Mouse (Mus musculus) lung, postnatal 10 days (tissue): ENCODE measurements at regions not wholly inside any gene's neighbourhood (a gene's known extent, or its start where the extent isn't known, plus 50 kb on each side); places are given as distances from the start of the nearest gene placed in this dataset.

ENCODE experiments used
- DNase-seq: peaks from one replicate; pipeline ENCODE4 v3.0.0; 2021

GRCm38 (mm10) chr14:58815616-58816539, 326.8 kb downstream of the 1700129C05Rik start:
- DNase-seq: no peak

DNA sequence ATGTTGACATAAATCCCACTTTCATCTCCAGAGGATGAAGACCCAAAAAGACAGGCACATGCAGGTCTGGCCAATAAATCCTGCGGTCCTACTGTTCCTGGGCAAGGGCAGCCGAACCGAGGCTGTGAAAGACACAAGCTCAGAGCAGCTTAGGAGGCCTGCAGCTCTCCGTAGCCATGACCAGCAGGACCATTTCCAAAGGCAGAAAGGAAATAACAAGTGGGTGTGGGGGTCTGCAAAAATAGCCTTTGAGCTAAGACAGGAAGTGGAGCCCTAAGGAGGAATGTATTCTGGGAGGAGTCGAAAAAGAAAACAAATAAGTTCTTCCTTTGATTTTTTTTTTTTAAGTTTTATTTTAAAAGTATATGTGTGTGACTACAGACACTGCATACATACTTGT, 330.1 kb downstream of the 1700129C05Rik start:
- DNase-seq: peak; percentile 70

GRCm38 (mm10) chr14:58801402-58801861, 341.3 kb downstream of the 1700129C05Rik start:
- DNase-seq: no peak

DNA sequence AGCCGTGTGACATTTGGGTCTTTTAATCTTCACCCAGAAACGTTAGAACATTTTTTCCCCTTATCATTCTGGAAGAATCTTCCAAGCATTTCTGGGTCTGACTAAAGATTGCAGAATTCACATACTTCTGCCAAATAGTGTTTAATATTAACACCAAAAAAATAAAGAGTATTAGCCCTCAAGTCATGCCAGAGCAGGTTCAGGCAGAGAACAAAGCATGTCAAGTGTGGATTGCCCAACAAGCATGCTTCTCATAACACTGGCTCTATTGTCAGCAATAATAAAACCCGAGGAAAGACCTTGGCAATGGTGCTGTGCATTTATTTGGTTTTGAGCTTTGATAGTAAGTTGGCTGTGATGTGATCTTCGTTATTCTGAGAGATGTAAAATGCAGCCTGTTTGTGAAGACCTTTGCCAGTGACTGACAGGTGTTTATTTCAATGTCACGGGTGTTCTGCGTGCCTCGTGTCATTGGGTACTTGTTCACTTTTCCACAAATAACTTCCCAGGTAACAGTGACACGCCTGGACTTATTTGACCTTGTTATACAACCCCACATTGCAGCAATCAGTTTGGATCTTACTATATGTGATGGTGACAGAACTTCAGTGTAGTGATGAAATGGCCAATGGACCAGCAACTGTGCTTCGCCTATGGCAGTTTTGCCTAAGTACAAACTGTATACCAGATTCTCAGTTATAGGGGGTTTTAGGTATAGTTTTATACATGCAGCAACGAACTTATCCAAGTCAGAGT, 354.3 kb downstream of the 1700129C05Rik start:
- DNase-seq: no peak

DNA sequence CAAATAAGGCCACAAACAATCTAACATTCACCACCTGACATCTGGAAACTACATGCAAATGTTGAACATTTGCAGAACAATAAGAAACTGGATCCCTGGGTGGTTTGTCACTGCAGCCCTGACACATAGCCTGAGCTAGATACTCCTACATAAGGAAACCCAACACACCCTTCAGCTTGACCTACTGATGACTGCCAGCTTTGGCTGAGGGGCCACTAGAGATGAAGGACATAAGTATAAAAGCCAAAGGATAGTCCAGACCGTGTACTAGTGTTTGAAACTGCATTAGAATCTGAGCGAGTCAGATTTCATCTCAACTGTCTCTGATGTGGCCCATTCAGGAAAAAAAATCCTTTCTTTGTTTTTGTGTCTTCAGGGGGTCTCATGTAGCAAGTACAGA, 355.1 kb downstream of the 1700129C05Rik start:
- DNase-seq: no peak

- peak; percentile 45 for DNase-seq
Observed at GRCm38 (mm10) chr14:58786791-58787491, 355.8 kb downstream of the 1700129C05Rik start.

GRCm38 (mm10) chr14:58783201-58783600, 359.5 kb downstream of the 1700129C05Rik start:
- DNase-seq: no peak

- no peak for DNase-seq
Observed at GRCm38 (mm10) chr14:58780306-58780705, 362.4 kb downstream of the 1700129C05Rik start.

- DNase-seq: no peak
Observed at GRCm38 (mm10) chr14:58778675-58779074, 364.0 kb downstream of the 1700129C05Rik start.

DNA sequence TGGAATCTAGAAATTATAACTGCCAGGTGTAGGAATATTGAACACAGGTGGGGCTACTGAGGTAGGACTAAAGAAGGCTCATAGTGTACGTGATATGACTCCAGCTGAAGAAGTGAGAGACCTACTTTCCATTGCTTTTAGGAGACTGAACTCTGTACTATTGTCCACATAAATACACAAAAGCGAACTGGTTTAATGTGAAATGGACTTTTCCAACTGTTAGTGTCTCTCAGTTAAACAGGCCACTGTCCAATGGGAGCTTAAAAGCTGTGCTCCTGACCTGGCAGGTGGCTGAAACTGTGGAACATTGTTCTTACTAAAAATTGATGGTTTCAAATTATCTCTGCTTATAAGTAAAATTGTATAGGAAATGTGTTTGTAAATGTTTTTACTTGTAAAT, 381.4 kb downstream of the 1700129C05Rik start:
- no peak for DNase-seq

DNA sequence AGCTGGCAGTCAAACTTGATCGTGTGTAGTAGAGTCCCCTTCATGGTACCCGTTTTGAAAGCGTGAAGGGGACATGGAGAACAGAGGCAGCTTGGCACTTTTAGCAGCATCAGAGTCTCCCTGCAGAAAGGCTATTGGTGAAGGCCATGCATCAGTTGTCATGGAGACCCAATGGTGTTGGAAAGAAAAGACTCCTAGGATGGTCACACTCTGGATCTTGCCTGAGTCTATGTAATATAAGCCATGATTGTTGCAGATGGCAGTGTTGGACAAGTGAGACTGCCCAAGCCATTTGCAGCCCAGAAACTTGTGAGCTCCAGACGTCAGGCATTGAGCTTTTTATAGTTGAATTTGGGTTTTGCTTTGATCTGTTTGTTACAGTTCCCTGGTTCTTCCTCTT, 382.9 kb downstream of the 1700129C05Rik start:
- DNase-seq: no peak

- no peak for DNase-seq
Observed at GRCm38 (mm10) chr14:58753781-58754180, 388.9 kb downstream of the 1700129C05Rik start.

DNA sequence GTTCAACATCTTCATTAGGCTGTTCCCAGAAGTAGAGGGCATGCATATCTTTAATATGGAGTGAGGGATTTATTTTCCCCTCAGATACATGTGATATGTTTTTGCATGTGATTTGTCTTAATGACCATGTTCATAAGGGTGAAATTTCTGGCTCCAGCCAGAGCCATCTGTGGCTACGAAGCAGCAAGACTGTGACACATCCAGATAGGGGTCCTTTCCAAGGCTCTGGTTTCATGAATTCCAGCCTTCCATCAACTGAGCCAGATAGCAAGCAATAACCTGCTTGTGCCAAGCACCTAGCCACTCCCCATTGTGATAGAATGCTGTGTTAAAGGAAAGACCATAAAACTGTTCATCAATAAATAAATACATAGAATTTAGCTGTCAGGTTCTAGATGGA, 389.6 kb downstream of the 1700129C05Rik start:
- no peak for DNase-seq

- no peak for DNase-seq
Observed at GRCm38 (mm10) chr14:58726418-58726817, 416.3 kb downstream of the 1700129C05Rik start.

GRCm38 (mm10) chr14:58714856-58715255, 427.8 kb downstream of the 1700129C05Rik start:
- no peak for DNase-seq

GRCm38 (mm10) chr14:58709861-58710260, 432.8 kb downstream of the 1700129C05Rik start:
- DNase-seq: peak; percentile 6

- no peak for DNase-seq
Observed at GRCm38 (mm10) chr14:58709281-58709680, 433.4 kb downstream of the 1700129C05Rik start.

DNA sequence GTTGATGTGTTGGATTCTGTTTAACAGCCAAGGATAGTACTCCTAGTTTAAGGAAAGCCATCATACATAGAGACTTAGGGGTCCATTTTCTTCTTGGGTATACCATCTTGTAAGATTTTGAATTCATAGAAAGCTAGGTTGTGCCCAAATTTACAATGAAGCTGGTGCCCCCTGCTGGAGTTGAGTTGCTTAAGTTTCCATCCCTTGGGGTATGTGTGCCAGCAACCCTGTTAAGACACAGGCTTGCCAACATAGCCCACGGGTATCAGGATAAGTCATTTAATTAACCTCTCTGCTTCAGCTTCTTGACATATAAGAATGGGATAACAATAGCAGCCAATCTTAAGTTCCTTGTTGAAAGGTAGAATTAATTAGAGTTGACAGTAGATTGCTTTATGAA, 440.9 kb downstream of the 1700129C05Rik start:
- peak; percentile 67 for DNase-seq

- DNase-seq: no peak
Observed at GRCm38 (mm10) chr14:58691129-58691828, 451.4 kb downstream of the 1700129C05Rik start.

GRCm38 (mm10) chr14:58687814-58688213, 454.9 kb downstream of the 1700129C05Rik start:
- no peak for DNase-seq

- DNase-seq: no peak
Observed at GRCm38 (mm10) chr14:58678781-58679180, 463.9 kb downstream of the 1700129C05Rik start.

DNA sequence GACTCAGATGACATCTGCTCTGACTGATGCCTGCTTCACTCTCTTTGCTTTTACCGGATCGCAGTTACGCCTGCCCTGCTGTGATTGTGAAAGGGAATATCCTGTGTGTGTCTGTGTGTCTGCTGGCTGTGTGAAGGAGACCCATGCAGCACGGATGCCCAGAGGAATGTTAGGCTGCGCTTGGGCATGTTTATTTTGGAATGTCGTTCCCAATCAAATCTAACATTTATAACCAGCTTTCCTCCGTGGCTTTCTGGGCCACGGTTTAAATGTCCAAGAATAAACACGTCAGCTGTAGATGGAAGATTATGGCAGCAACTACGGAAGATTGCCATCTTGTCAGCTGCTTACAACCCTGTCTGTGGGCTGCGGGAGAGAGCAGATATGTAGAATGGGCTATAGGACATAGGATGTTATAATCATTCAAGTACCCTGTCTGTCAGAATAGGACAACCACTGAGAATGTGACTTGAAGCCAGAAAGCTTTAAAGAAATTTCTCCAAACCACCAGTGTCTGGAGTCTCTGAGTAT, 464.5 kb downstream of the 1700129C05Rik start:
- no peak for DNase-seq
